ENCODE assay signal across 8 mouse cellular contexts in the genomic region with DNA sequence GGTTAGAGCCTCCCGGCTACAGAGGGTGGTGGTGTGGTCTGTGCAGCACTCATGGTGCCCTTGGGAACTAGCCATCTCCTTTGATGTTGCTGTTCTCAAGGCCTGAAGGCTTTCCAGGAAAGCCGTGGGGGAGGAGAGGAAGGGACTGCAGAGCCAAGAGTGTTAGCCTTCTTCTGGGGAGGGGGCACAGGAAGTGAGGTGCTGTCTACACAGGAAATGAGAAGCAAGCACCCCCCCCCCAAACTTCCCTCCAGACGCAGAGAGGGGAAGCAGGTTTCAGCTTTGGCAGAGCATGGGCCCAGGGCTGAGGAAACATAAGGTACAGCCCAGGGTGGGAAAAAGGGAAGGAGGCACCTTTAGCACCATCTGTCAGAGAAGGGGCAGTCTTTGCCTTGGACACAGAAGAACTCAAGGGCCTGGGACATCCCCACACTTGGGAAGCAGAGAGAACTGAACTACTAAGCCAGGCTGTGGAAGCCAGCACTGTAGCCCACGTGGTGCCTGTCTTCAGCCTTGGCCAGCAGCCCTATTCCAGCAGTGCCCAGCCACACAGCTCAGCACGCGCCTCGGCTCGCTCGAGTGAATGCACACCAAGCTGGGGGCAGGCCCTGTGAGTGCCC. TPM values are rescaled to one million over a fixed set of nuclear protein-coding genes. Genes with fewer than 3 reads are reported as not detected.
A peak's percentile ranks its signal among the peaks of the same experiment; 100 is the strongest.
DNase-seq lines count a peak whose midpoint lies in the region; ATAC-seq and TF ChIP-seq lines count a peak whose summit lies in the region.

No protein-coding gene starts in this region.

- H3K4me1 ChIP-seq in midbrain, embryonic 15.5 days, result peaks cover 17% of the 10 kb centered on the region
- peaks cover 17% of the 10 kb centered on the region for H3K4me1 ChIP-seq in midbrain, embryonic 10.5 days
- peaks cover 18% of the 10 kb centered on the region for H3K4me1 ChIP-seq in cerebellum, adult 2 months (ENCODE audit: control insufficient read depth, insufficient read depth, low read length)
- peaks cover 19% of the 10 kb centered on the region for H3K4me1 ChIP-seq in kidney, embryonic 16.5 days (ENCODE audit: insufficient read depth, low read length)
- peaks cover 20% of the 10 kb centered on the region for H3K4me1 ChIP-seq in liver, embryonic 16.5 days (ENCODE audit: control insufficient read depth, low read depth, low read length)

- no peak for DNase-seq in midbrain, embryonic 10.5 days (ENCODE audit: low spot score)
- peak; percentile 71 to 77 for DNase-seq in cerebellum, adult 2 months
- peak; percentile 81 for DNase-seq in gastrocnemius, adult 2 months
- peak; percentile 40 for DNase-seq in skeletal muscle tissue, adult 2 months (ENCODE audit: low read depth, low spot score)
- no peak for DNase-seq in adipocyte (ENCODE audit: low spot score)

- ATAC-seq in midbrain, embryonic 15.5 days (replicated peaks), result peak; percentile 39; the same call in 1 of the 2 replicates
- ATAC-seq in kidney, embryonic 16.5 days (ENCODE audit: low FRiP score, low TSS enrichment), result peak; percentile 64
- ATAC-seq in liver, embryonic 16.5 days (ENCODE audit: low read depth), result peak; percentile 45

- 75% methylated on average over 9 of the region's 9 CpGs for WGBS in midbrain, embryonic 15.5 days
- WGBS in midbrain, embryonic 10.5 days, result 84% methylated on average over 9 of the region's 9 CpGs
- WGBS in cerebellum, adult 2 months, result 3% methylated on average over 9 of the region's 9 CpGs
- 39% methylated on average over 9 of the region's 9 CpGs for WGBS in kidney, embryonic 16.5 days
- WGBS in liver, embryonic 16.5 days (ENCODE audit: insufficient replicate concordance), result 27% methylated on average over 9 of the region's 9 CpGs

- TF ChIP-seq POLR2A in cerebellum, adult 2 months (IDR thresholded peaks at IDR 0.05; ENCODE audit: borderline replicate concordance, insufficient read depth, low read length), result no peak

- TF ChIP-seq CTCF in cerebellum, adult 2 months (IDR thresholded peaks at IDR 0.05; ENCODE audit: borderline replicate concordance, insufficient read depth, low read depth, low read length), result no peak
- TF ChIP-seq CTCF in gastrocnemius, adult 2 months (IDR thresholded peaks at IDR 0.05), result no peak

- intact Hi-C loops in gastrocnemius, adult 2 months (cut with DNase I), result no loop called here

- H3K4me2 ChIP-seq in midbrain, embryonic 15.5 days, result no peak overlapping the region
- no peak overlapping the region for H3K4me2 ChIP-seq in kidney, embryonic 16.5 days (replicated peaks; ENCODE audit: low read depth, low read length)
- H3K4me2 ChIP-seq in liver, embryonic 16.5 days (ENCODE audit: low read depth, low read length), result peak overlapping the region; percentile 31; the same call in 1 of the 2 replicates

- H3K27ac ChIP-seq in midbrain, embryonic 15.5 days, result peak overlapping the region; percentile 49; the same call in 1 of the 2 replicates
- H3K27ac ChIP-seq in midbrain, embryonic 10.5 days (replicated peaks), result no peak overlapping the region
- H3K27ac ChIP-seq in cerebellum, adult 2 months (ENCODE audit: insufficient read depth, low read length), result peak overlapping the region; percentile 29
- peak overlapping the region; percentile 35 for H3K27ac ChIP-seq in gastrocnemius, adult 2 months
- H3K27ac ChIP-seq in kidney, embryonic 16.5 days (ENCODE audit: low read length), result peak overlapping the region; percentile 47
- H3K27ac ChIP-seq in liver, embryonic 16.5 days (ENCODE audit: low read length), result peak overlapping the region; percentile 46; the same call in 1 of the 2 replicates

- no peaks in the 10 kb centered on the region for H3K27me3 ChIP-seq in midbrain, embryonic 15.5 days (replicated peaks)
- H3K27me3 ChIP-seq in midbrain, embryonic 10.5 days (ENCODE audit: low read depth, poor library complexity, severe bottlenecking), result no peaks in the 10 kb centered on the region
- H3K27me3 ChIP-seq in cerebellum, adult 2 months (ENCODE audit: control insufficient read depth, insufficient read depth, low read length), result no peaks in the 10 kb centered on the region
- H3K27me3 ChIP-seq in kidney, embryonic 16.5 days (ENCODE audit: insufficient read depth, low read length), result no peaks in the 10 kb centered on the region
- H3K27me3 ChIP-seq in liver, embryonic 16.5 days (ENCODE audit: control insufficient read depth, insufficient read depth, low read depth, low read length), result no peaks in the 10 kb centered on the region

- H3K9me3 ChIP-seq in midbrain, embryonic 15.5 days, result no peaks in the 10 kb centered on the region
- H3K9me3 ChIP-seq in midbrain, embryonic 10.5 days (replicated peaks), result no peaks in the 10 kb centered on the region
- H3K9me3 ChIP-seq in kidney, embryonic 16.5 days (ENCODE audit: low read length), result no peaks in the 10 kb centered on the region
- H3K9me3 ChIP-seq in liver, embryonic 16.5 days (replicated peaks; ENCODE audit: control insufficient read depth, low read length), result no peaks in the 10 kb centered on the region

- H3K36me3 ChIP-seq in midbrain, embryonic 15.5 days (replicated peaks), result no peaks in the 10 kb centered on the region
- peaks cover 64% of the 10 kb centered on the region for H3K36me3 ChIP-seq in midbrain, embryonic 10.5 days
- H3K36me3 ChIP-seq in kidney, embryonic 16.5 days (ENCODE audit: insufficient read depth, low read length), result no peaks in the 10 kb centered on the region; the same call in 1 of the 2 replicates
- H3K36me3 ChIP-seq in liver, embryonic 16.5 days (ENCODE audit: control insufficient read depth, insufficient read depth), result no peaks in the 10 kb centered on the region

- H3K9ac ChIP-seq in midbrain, embryonic 15.5 days, result no peak overlapping the region
- no peak overlapping the region; the same call in 1 of the 2 replicates for H3K9ac ChIP-seq in kidney, embryonic 16.5 days (replicated peaks; ENCODE audit: low read length)
- H3K9ac ChIP-seq in liver, embryonic 16.5 days (ENCODE audit: low read depth, low read length), result no peak overlapping the region

- no peak overlapping the region for H3K4me3 ChIP-seq in midbrain, embryonic 15.5 days
- H3K4me3 ChIP-seq in midbrain, embryonic 10.5 days, result no peak overlapping the region
- H3K4me3 ChIP-seq in cerebellum, adult 2 months (replicated peaks; ENCODE audit: insufficient read depth, low read depth, low read length), result no peak overlapping the region
- peak overlapping the region; percentile 47 for H3K4me3 ChIP-seq in gastrocnemius, adult 2 months
- no peak overlapping the region for H3K4me3 ChIP-seq in kidney, embryonic 16.5 days (ENCODE audit: low read length)
- H3K4me3 ChIP-seq in liver, embryonic 16.5 days (ENCODE audit: low read depth, low read length), result no peak overlapping the region

RNA-seq across cellular contexts. Expression of a gene that starts 8.3 kb away (rescaled TPM):
- 13.4 and 15.6 TPM in 2 replicates for polyA plus RNA-seq in midbrain, embryonic 15.5 days (2015; fragmentation: Nextera tagmentation; extraction: Ambion mirVana)
- polyA plus RNA-seq in midbrain, embryonic 10.5 days (2016; fragmentation: Nextera tagmentation; extraction: Ambion mirVana), result 11.0 and 11.3 TPM in 2 replicates
- polyA plus RNA-seq in cerebellum, adult 2 months (2012; rRNA removed), result 12.3 TPM in 2 replicates
- total RNA-seq in gastrocnemius, adult 2 months (2021), result 1 to 10 TPM; 2.3 to 2.7 TPM
- 9.3 and 10.9 TPM in 2 replicates for polyA plus RNA-seq in kidney, embryonic 16.5 days (2015; fragmentation: Nextera tagmentation; extraction: Ambion mirVana)
- polyA plus RNA-seq in liver, embryonic 16.5 days (2015; fragmentation: Nextera tagmentation; extraction: Ambion mirVana), result 0.57 and 0.92 TPM in 2 replicates

RNA-seq across cellular contexts. Expression of a gene that starts 25.3 kb away (rescaled TPM):
- polyA plus RNA-seq in midbrain, embryonic 15.5 days (2015; fragmentation: Nextera tagmentation; extraction: Ambion mirVana), result 21.5 and 23.0 TPM in 2 replicates
- polyA plus RNA-seq in midbrain, embryonic 10.5 days (2016; fragmentation: Nextera tagmentation; extraction: Ambion mirVana), result 21.3 and 22.1 TPM in 2 replicates
- polyA plus RNA-seq in cerebellum, adult 2 months (2012; rRNA removed), result 11.6 and 12.4 TPM in 2 replicates
- total RNA-seq in gastrocnemius, adult 2 months (2021), result 1 to 10 TPM; 4.3 to 4.5 TPM
- polyA plus RNA-seq in kidney, embryonic 16.5 days (2015; fragmentation: Nextera tagmentation; extraction: Ambion mirVana), result 16.8 and 18.2 TPM in 2 replicates
- 4.7 and 5.0 TPM in 2 replicates for polyA plus RNA-seq in liver, embryonic 16.5 days (2015; fragmentation: Nextera tagmentation; extraction: Ambion mirVana)

RNA-seq across cellular contexts. Expression of a gene that starts 56.6 kb away (rescaled TPM):
- polyA plus RNA-seq in midbrain, embryonic 15.5 days (2015; fragmentation: Nextera tagmentation; extraction: Ambion mirVana), result 276 and 282 TPM in 2 replicates
- polyA plus RNA-seq in midbrain, embryonic 10.5 days (2016; fragmentation: Nextera tagmentation; extraction: Ambion mirVana), result 288 and 305 TPM in 2 replicates
- polyA plus RNA-seq in cerebellum, adult 2 months (2012; rRNA removed), result 401 and 418 TPM in 2 replicates
- total RNA-seq in gastrocnemius, adult 2 months (2021), result 100 to 1,000 TPM; 181 to 184 TPM
- polyA plus RNA-seq in kidney, embryonic 16.5 days (2015; fragmentation: Nextera tagmentation; extraction: Ambion mirVana), result 634 and 653 TPM in 2 replicates
- 309 and 359 TPM in 2 replicates for polyA plus RNA-seq in liver, embryonic 16.5 days (2015; fragmentation: Nextera tagmentation; extraction: Ambion mirVana)

Comparison
In these comparisons a context has a peak if more than half of its experiments do, and no peak if none do; other contexts are left out.
1. DNase-seq: peak in cerebellum, adult 2 months (2 of 2), gastrocnemius, adult 2 months (single experiment) and skeletal muscle tissue, adult 2 months (single experiment); none in midbrain, embryonic 10.5 days (single experiment) and adipocyte (single experiment).
2. Peak in every context shown above with its lines, with median percentiles within 50 percentile points of each other: ATAC-seq.